Mouse (Mus musculus) embryonic fibroblast, embryonic 13.5 days (primary cell): Measurements from ENCODE around the gene Gm15517.

Source experiments
- CTCF ChIP-seq: IDR thresholded peaks from 2 replicates; pipeline ENCODE4 v1.5.1; 2011; ENCODE audit warnings: mild to moderate bottlenecking, control low read depth, low read length, moderate library complexity, borderline replicate concordance; ENCODE audit not compliant: insufficient read depth
- POLR2A ChIP-seq: IDR thresholded peaks from 2 replicates; pipeline ENCODE4 v1.6.1; 2011; ENCODE audit warnings: low read depth, mild to moderate bottlenecking, control low read depth, low read length, moderate library complexity

GRCm38 (mm10) chr7:44241163-44241562 lies 20.1 kb upstream of the Gm15517 start:
- TF ChIP-seq CTCF (no peak), POLR2A (no peak)
